Mouse (Mus musculus): ENCODE results near the gene Spata5. TPM values are rescaled to one million over a fixed set of nuclear protein-coding genes. Genes with fewer than 3 reads are reported as not detected.
A peak's percentile ranks its signal among the peaks of the same experiment; 100 is the strongest.

The Spata5 gene
- total and polyA plus RNA-seq, 2 experiments from 2014 or later, result 21.0 to 33.3 TPM

DNA sequence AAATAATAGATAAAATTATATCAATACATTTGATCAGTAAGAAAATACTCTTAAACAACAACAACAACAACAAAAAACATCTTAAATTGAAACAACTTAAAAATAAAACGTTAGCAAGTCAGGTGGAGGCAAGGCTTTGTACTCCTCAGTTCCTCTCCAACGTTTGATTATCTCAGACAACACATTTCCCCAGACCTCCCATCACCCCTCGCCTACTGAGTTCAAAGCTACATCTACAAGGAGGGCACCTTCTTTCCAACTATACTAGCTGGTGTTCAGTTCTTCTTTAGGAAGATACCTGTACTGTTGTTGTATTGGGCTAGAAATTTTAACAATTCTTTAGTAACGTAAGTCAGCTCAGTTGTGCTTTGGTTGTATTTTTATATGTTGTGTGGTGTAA lies 49.7 kb downstream of the Spata5 start:
- H3K9me3 ChIP-seq (ENCODE audit: low read length), result no peaks in the 10 kb centered on the region
- no peak overlapping the region for H3K4me2 ChIP-seq (ENCODE audit: low read depth)
- whole genome bisulfite sequencing, result 81% methylated on average over 4 of the region's 4 CpGs
- ATAC-seq (no peak), DNase-seq (no peak)
- no peak overlapping the region for H3K27ac ChIP-seq (ENCODE audit: low read depth, low read length)
- H3K27me3 ChIP-seq (ENCODE audit: insufficient read depth, low read length), result no peaks in the 10 kb centered on the region
- no peak for TF ChIP-seq CTCF (IDR thresholded peaks at IDR 0.05; ENCODE audit: low read depth)
- H3K4me1 ChIP-seq (ENCODE audit: insufficient read depth), result no peaks in the 10 kb centered on the region
- H3K9ac ChIP-seq, result no peak overlapping the region
- H3K36me3 ChIP-seq (ENCODE audit: insufficient read depth), result no peaks in the 10 kb centered on the region; the same call in 1 of the 2 replicates
- no peak overlapping the region for H3K4me3 ChIP-seq (ENCODE audit: low read depth, low read length)

DNA sequence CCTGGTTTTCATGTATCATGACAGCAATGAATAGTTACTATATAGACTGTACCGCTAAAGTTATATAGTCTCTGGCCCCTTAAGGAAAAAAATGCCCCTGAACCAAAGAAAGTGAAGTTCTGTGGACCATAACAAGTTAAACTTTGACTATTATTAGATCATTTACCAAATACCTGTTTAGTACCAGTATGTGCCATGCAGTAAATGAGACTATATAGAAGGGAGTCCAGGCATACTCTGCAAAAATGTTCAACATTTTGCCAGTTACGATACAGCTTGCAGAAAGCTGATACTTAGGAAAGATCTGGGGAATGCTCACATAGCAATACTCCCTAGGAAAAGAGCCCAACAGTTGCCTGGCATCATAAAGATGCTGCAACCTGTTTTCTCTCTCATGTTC lies 51.2 kb downstream of the Spata5 start:
- Histone ChIP-seq H3K27ac (ENCODE audit: low read depth, low read length) (no peak overlapping the region), H3K36me3 (ENCODE audit: insufficient read depth) (no peaks in the 10 kb centered on the region), H3K9ac (no peak overlapping the region), H3K4me1 (ENCODE audit: insufficient read depth) (no peaks in the 10 kb centered on the region), H3K9me3 (ENCODE audit: low read length) (no peaks in the 10 kb centered on the region), H3K27me3 (ENCODE audit: insufficient read depth, low read length) (no peaks in the 10 kb centered on the region), H3K4me2 (ENCODE audit: low read depth) (no peak overlapping the region), H3K4me3 (ENCODE audit: low read depth, low read length) (no peak overlapping the region)
- no peak for ATAC-seq
- WGBS, result 92% methylated on average over 2 of the region's 2 CpGs
- no peak for TF ChIP-seq CTCF (IDR thresholded peaks at IDR 0.05; ENCODE audit: low read depth)
- no peak for DNase-seq

DNA sequence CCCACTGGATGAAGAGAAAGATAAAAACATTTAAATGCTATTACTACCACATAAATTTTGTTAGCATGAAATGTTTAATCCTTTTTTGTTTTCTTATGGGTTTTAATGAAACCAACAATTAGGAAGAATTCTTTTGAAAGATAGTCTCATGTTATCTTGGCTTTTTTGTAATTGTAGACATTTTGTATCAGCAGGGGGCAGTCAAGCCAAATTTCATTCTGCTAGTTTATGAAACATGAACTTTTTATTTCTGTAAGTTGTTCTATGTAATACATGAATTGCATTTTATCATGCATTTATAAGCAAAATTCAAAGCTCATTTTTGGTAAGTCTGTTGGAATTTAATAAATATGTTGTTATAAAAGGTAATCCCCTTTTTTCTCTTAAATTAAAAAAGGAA lies 52.8 kb downstream of the Spata5 start:
- DNase-seq (peak; percentile 58), ATAC-seq (no peak)
- peak; percentile 57 for TF ChIP-seq CTCF (IDR thresholded peaks at IDR 0.05; ENCODE audit: low read depth)
- H3K36me3 ChIP-seq (ENCODE audit: insufficient read depth), result no peaks in the 10 kb centered on the region
- H3K4me2 ChIP-seq (ENCODE audit: low read depth), result no peak overlapping the region
- no peaks in the 10 kb centered on the region for H3K4me1 ChIP-seq (ENCODE audit: insufficient read depth)
- H3K4me3 ChIP-seq (ENCODE audit: low read depth, low read length), result no peak overlapping the region
- H3K9ac ChIP-seq, result no peak overlapping the region
- H3K27ac ChIP-seq (ENCODE audit: low read depth, low read length), result no peak overlapping the region
- no peaks in the 10 kb centered on the region for H3K27me3 ChIP-seq (ENCODE audit: insufficient read depth, low read length)
- H3K9me3 ChIP-seq (ENCODE audit: low read length), result no peaks in the 10 kb centered on the region

GRCm38 (mm10) chr3:37476485-37476884 lies 56.8 kb downstream of the Spata5 start:
- DNase-seq (no peak), ATAC-seq (no peak)
- 82% methylated on average over 1 of the region's 1 CpGs for WGBS
- Histone ChIP-seq H3K27me3 (ENCODE audit: insufficient read depth, low read length) (no peaks in the 10 kb centered on the region), H3K36me3 (ENCODE audit: insufficient read depth) (0 out of 2 replicates have a peak, but pooled peaks cover 5% of the 10 kb centered on the region), H3K9ac (no peak overlapping the region), H3K9me3 (ENCODE audit: low read length) (no peaks in the 10 kb centered on the region), H3K4me3 (ENCODE audit: low read depth, low read length) (no peak overlapping the region), H3K27ac (ENCODE audit: low read depth, low read length) (no peak overlapping the region), H3K4me1 (ENCODE audit: insufficient read depth) (no peaks in the 10 kb centered on the region), H3K4me2 (ENCODE audit: low read depth) (no peak overlapping the region)
- no peak for TF ChIP-seq CTCF (IDR thresholded peaks at IDR 0.05; ENCODE audit: low read depth)

GRCm38 (mm10) chr3:37477438-37478188 lies 57.9 kb downstream of the Spata5 start:
- 0 out of 2 replicates have a peak, but pooled peaks cover 5% of the 10 kb centered on the region for H3K36me3 ChIP-seq (ENCODE audit: insufficient read depth)
- no peak overlapping the region for H3K4me2 ChIP-seq (ENCODE audit: low read depth)
- WGBS, result 56% methylated on average over 7 of the region's 7 CpGs
- no peak overlapping the region for H3K27ac ChIP-seq (ENCODE audit: low read depth, low read length)
- H3K9ac ChIP-seq, result no peak overlapping the region
- H3K27me3 ChIP-seq (ENCODE audit: insufficient read depth, low read length), result no peaks in the 10 kb centered on the region
- TF ChIP-seq CTCF (IDR thresholded peaks at IDR 0.05; ENCODE audit: low read depth), result no peak
- ATAC-seq (no peak), DNase-seq (no peak)
- H3K4me3 ChIP-seq (ENCODE audit: low read depth, low read length), result no peak overlapping the region
- no peaks in the 10 kb centered on the region for H3K4me1 ChIP-seq (ENCODE audit: insufficient read depth)
- H3K9me3 ChIP-seq (ENCODE audit: low read length), result no peaks in the 10 kb centered on the region

GRCm38 (mm10) chr3:37479771-37480170 lies 60.1 kb downstream of the Spata5 start:
- WGBS, result 88% methylated on average over 1 of the region's 1 CpGs
- H3K27ac ChIP-seq (ENCODE audit: low read depth, low read length), result no peak overlapping the region
- ATAC-seq, result no peak

DNA sequence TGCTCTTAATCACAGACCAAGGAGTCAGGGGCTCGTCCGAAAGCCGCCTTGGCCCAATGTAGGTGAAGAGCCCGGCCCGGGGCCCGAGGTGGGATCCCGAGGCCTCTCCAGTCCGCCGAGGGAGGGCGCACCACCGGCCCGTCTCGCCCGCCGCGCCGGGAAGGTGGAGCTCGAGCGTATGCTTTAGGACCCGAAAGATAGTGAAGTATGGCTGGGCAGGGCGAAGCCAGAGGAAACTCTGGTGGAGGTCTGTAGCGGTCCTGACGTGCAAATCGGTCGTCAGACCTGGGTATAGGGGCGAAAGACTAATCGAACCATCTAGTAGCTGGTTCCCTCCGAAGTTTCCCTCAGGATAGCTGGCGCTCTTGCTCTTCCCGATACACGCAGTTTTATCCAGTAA lies 61.6 kb downstream of the Spata5 start:
- no peak overlapping the region for H3K27ac ChIP-seq (ENCODE audit: low read depth, low read length)
- no peak overlapping the region for H3K4me3 ChIP-seq (ENCODE audit: low read depth, low read length)
- ATAC-seq (no peak), DNase-seq (no peak)
- no peak overlapping the region for H3K9ac ChIP-seq
- 89% methylated on average over 31 of the region's 31 CpGs for WGBS
- no peaks in the 10 kb centered on the region for H3K4me1 ChIP-seq (ENCODE audit: insufficient read depth)
- H3K9me3 ChIP-seq (ENCODE audit: low read length), result no peaks in the 10 kb centered on the region
- H3K36me3 ChIP-seq (ENCODE audit: insufficient read depth), result 0 out of 2 replicates have a peak, but pooled peaks cover 5% of the 10 kb centered on the region
- TF ChIP-seq CTCF (IDR thresholded peaks at IDR 0.05; ENCODE audit: low read depth), result no peak
- H3K27me3 ChIP-seq (ENCODE audit: insufficient read depth, low read length), result no peaks in the 10 kb centered on the region
- H3K4me2 ChIP-seq (ENCODE audit: low read depth), result no peak overlapping the region

More at GRCm38 (mm10) chr3:37479771-37480170, 60.1 kb downstream of the Spata5 start:
- Histone ChIP-seq H3K27me3 (ENCODE audit: insufficient read depth, low read length) (no peaks in the 10 kb centered on the region), H3K4me1 (ENCODE audit: insufficient read depth) (no peaks in the 10 kb centered on the region), H3K9me3 (ENCODE audit: low read length) (no peaks in the 10 kb centered on the region), H3K36me3 (ENCODE audit: insufficient read depth) (0 out of 2 replicates have a peak, but pooled peaks cover 5% of the 10 kb centered on the region), H3K9ac (no peak overlapping the region), H3K4me3 (ENCODE audit: low read depth, low read length) (no peak overlapping the region), H3K4me2 (ENCODE audit: low read depth) (no peak overlapping the region)
- no peak for DNase-seq
- TF ChIP-seq CTCF (IDR thresholded peaks at IDR 0.05; ENCODE audit: low read depth), result no peak

Measured in forebrain, postnatal 0 days (tissue).